ENCODE assay signal across 8 mouse cellular contexts in the genomic region with DNA sequence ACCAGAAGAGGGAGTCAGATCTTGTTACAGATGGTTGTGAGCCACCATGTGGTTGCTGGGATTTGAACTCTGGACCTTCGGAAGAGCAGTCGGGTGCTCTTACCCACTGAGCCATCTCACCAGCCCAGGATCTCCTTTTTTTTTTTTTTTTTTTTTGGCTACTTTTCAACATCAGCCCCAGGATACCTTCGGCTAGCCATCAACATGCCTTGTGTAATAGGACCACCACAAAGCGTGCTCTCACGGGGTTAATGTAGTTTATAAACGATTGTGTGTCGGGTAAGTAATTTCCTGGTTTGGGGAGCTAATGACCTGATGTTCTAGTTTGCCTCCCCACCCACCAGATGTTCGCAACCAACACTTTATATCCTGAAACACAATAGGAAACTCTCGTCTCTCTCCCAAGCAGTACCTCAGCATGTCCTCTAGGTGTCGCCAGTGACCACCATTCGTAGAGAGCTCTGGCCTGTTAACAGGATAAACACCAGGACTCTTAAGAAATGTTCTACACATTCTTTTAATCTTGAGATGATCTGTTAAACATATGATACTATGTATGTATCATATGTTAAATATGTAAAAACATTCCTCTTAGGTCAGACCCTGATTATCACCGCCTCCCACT. TPM values are rescaled to one million over a fixed set of nuclear protein-coding genes. Genes with fewer than 3 reads are reported as not detected.
DNase-seq lines count a peak whose midpoint lies in the region; ATAC-seq and TF ChIP-seq lines count a peak whose summit lies in the region.

No protein-coding gene starts in this region.

- DNase-seq in CD4-positive helper T cell, adult 2 months (ENCODE audit: low read depth, low spot score), result peak; percentile 68
- no peak for DNase-seq in Patski (ENCODE audit: low read depth, low spot score)
- DNase-seq in cerebellum, postnatal 36 days, result peak; percentile 41 to 51
- peak; percentile 56 for DNase-seq in gastrocnemius, adult 2 months
- peak; percentile 83 for DNase-seq in naive thymus-derived CD4-positive, alpha-beta T cell, adult 2 months (ENCODE audit: low read depth)
- peak; percentile 63 for DNase-seq in thymus, postnatal 25 days

- H3K36me3 ChIP-seq in intestine, embryonic 16.5 days (ENCODE audit: control insufficient read depth, insufficient read depth, low read length), result no peaks in the 10 kb centered on the region
- no peaks in the 10 kb centered on the region for H3K36me3 ChIP-seq in limb, embryonic 13.5 days

- intact Hi-C loops in gastrocnemius, adult 2 months (cut with DNase I), result loop anchor here (2.0 to 5.0 kb wide), 5 partner anchors 232 to 667 kb away; partner anchors contain the start of gene Ado

- no peaks in the 10 kb centered on the region for H3K27me3 ChIP-seq in Patski
- H3K27me3 ChIP-seq in intestine, embryonic 16.5 days (replicated peaks; ENCODE audit: control insufficient read depth, insufficient read depth, low read length), result peaks cover 3% of the 10 kb centered on the region; the same call in 1 of the 2 replicates
- peaks cover 16% of the 10 kb centered on the region for H3K27me3 ChIP-seq in limb, embryonic 13.5 days

- no peak overlapping the region for H3K9ac ChIP-seq in intestine, embryonic 16.5 days (ENCODE audit: low read depth, low read length)
- H3K9ac ChIP-seq in limb, embryonic 13.5 days, result no peak overlapping the region

- H3K27ac ChIP-seq in gastrocnemius, adult 2 months, result no peak overlapping the region
- H3K27ac ChIP-seq in intestine, embryonic 16.5 days (ENCODE audit: low read length), result no peak overlapping the region
- no peak overlapping the region for H3K27ac ChIP-seq in limb, embryonic 13.5 days

- POLR2A ChIA-PET in Patski (lab: Charles Lee), result no interaction called here

- CTCF ChIA-PET in Patski (lab: Charles Lee), result interaction anchor here (0.7 to 3.4 kb wide), 17 partner anchors 11 to 544 kb away, joined by 3 to 21 read pairs (median 4); partner anchors contain the start of gene Egr2

- TF ChIP-seq CTCF in Patski (IDR thresholded peaks at IDR 0.05), result peak; percentile 85
- peak; percentile 97 for TF ChIP-seq CTCF in gastrocnemius, adult 2 months (IDR thresholded peaks at IDR 0.05)

- H3K4me1 ChIP-seq in intestine, embryonic 16.5 days (ENCODE audit: control insufficient read depth, insufficient read depth, low read length), result no peaks in the 10 kb centered on the region; the same call in 1 of the 2 replicates
- H3K4me1 ChIP-seq in limb, embryonic 13.5 days, result peaks cover 10% of the 10 kb centered on the region; the same call in 1 of the 2 replicates

- 15% methylated on average over 12 of the region's 12 CpGs for WGBS in intestine, embryonic 16.5 days
- 8% methylated on average over 10 of the region's 12 CpGs for WGBS in limb, embryonic 13.5 days

- H3K9me3 ChIP-seq in intestine, embryonic 16.5 days (ENCODE audit: control insufficient read depth, low read length), result no peaks in the 10 kb centered on the region
- no peaks in the 10 kb centered on the region for H3K9me3 ChIP-seq in limb, embryonic 13.5 days

- in situ Hi-C loops in Patski (cut with MboI; ENCODE audit: low pct_unique_long_range_greater_than_20kb), result loop anchor here (5.0 to 25.0 kb wide), 5 partner anchors 222 to 672 kb away; partner anchors contain the start of genes Egr2 and Rtkn2

- H3K4me3 ChIP-seq in gastrocnemius, adult 2 months, result no peak overlapping the region
- H3K4me3 ChIP-seq in intestine, embryonic 16.5 days (ENCODE audit: low read length), result no peak overlapping the region
- H3K4me3 ChIP-seq in limb, embryonic 13.5 days, result no peak overlapping the region

- no peak for ATAC-seq in Patski
- peak; percentile 51; the same call in 1 of the 2 replicates for ATAC-seq in intestine, embryonic 16.5 days
- ATAC-seq in limb, embryonic 13.5 days (ENCODE audit: low FRiP score, low read depth), result 0 out of 2 replicates have a peak, but pooled peaks have one; percentile 52

- no peak overlapping the region for H3K4me2 ChIP-seq in intestine, embryonic 16.5 days (ENCODE audit: low read depth, low read length)
- peak overlapping the region; percentile 30; the same call in 1 of the 2 replicates for H3K4me2 ChIP-seq in limb, embryonic 13.5 days (replicated peaks)

RNA-seq across cellular contexts. Expression of gene Nrbf2, which starts 29.8 kb away (rescaled TPM):
- 19.9 TPM for polyA plus RNA-seq in Patski (2021)
- 10 to 100 TPM; 13.0 to 13.4 TPM for total RNA-seq in gastrocnemius, adult 2 months (2021)
- polyA plus RNA-seq in intestine, embryonic 16.5 days (2015; fragmentation: Nextera tagmentation; extraction: Ambion mirVana), result 35.6 and 38.5 TPM in 2 replicates
- polyA plus RNA-seq in limb, embryonic 13.5 days (2015; fragmentation: Nextera tagmentation; extraction: Ambion mirVana), result 40.9 and 42.2 TPM in 2 replicates
